Mouse (Mus musculus) bone marrow macrophage, adult 2 months (primary cell): ENCODE measurements around the gene Phldb2.

Experiments used
- CTCF ChIP-seq: IDR thresholded peaks from 2 replicates; pipeline ENCODE4 v1.5.1; 2012; ENCODE audit warnings: low read depth, mild to moderate bottlenecking, low read length, moderate library complexity
- POLR2A ChIP-seq: IDR thresholded peaks from 2 replicates; pipeline ENCODE4 v1.6.1; 2012; ENCODE audit warnings: mild to moderate bottlenecking, low read depth, low read length, borderline replicate concordance

GRCm38 (mm10) chr16:45758726-45759269, 194.6 kb downstream of the Phldb2 start:
- TF ChIP-seq CTCF = no peak
- TF ChIP-seq POLR2A = no peak
